Mouse (Mus musculus): ENCODE measurements around the gene Gpank1.

Gpank1 gene

GRCm38 (mm10) chr17:35158850-35159593 lies 37.8 kb downstream of the Gpank1 start:
- DNase-seq (ENCODE audit: extremely low spot score, low spot score): no peak

GRCm38 (mm10) chr17:35159638-35160037 lies 38.4 kb downstream of the Gpank1 start:
- DNase-seq (ENCODE audit: extremely low spot score, low spot score): no peak

GRCm38 (mm10) chr17:35161421-35161820 lies 40.2 kb downstream of the Gpank1 start:
- no peak for DNase-seq (ENCODE audit: extremely low spot score, low spot score)

GRCm38 (mm10) chr17:35162121-35162520 lies 40.9 kb downstream of the Gpank1 start:
- DNase-seq (ENCODE audit: extremely low spot score, low spot score): no peak

GRCm38 (mm10) chr17:35162730-35163129 lies 41.5 kb downstream of the Gpank1 start:
- DNase-seq (ENCODE audit: extremely low spot score, low spot score): no peak

- DNase-seq (ENCODE audit: extremely low spot score, low spot score): no peak
Measured at GRCm38 (mm10) chr17:35163326-35164081, 42.2 kb downstream of the Gpank1 start.

- no peak for DNase-seq (ENCODE audit: extremely low spot score, low spot score)
Measured at GRCm38 (mm10) chr17:35164218-35164567, 42.9 kb downstream of the Gpank1 start.

- peak; percentile 97 for DNase-seq (ENCODE audit: extremely low spot score, low spot score)
Measured at GRCm38 (mm10) chr17:35164568-35165450, 43.6 kb downstream of the Gpank1 start, which contains the start of gene Prrc2a. TSS of gene Prrc2a (minus strand) at chr17:35164897.

- no peak for DNase-seq (ENCODE audit: extremely low spot score, low spot score)
Measured at GRCm38 (mm10) chr17:35165451-35166155, 44.3 kb downstream of the Gpank1 start.

- DNase-seq (ENCODE audit: extremely low spot score, low spot score): no peak
Measured at GRCm38 (mm10) chr17:35166352-35167035, 45.2 kb downstream of the Gpank1 start.

GRCm38 (mm10) chr17:35167794-35168193 lies 46.5 kb downstream of the Gpank1 start:
- no peak for DNase-seq (ENCODE audit: extremely low spot score, low spot score)

GRCm38 (mm10) chr17:35168541-35169207 lies 47.4 kb downstream of the Gpank1 start:
- DNase-seq (ENCODE audit: extremely low spot score, low spot score): no peak

GRCm38 (mm10) chr17:35172445-35173234 lies 51.4 kb downstream of the Gpank1 start:
- DNase-seq (ENCODE audit: extremely low spot score, low spot score): no peak

- DNase-seq (ENCODE audit: extremely low spot score, low spot score): no peak
Measured at GRCm38 (mm10) chr17:35173329-35173728, 52.1 kb downstream of the Gpank1 start.

Data from neural tube, embryonic 10.5 days (tissue).